Mouse (Mus musculus) testis, adult 2 months (tissue): Measurements from ENCODE around the gene Cpm.

ENCODE experiments used
- CTCF ChIP-seq: fragments of 200-500 bp; IDR thresholded peaks from 2 replicates; pipeline ENCODE4 v1.5.1; 2012; ENCODE audit warnings: low read depth, mild to moderate bottlenecking, inconsistent platforms, low read length, moderate library complexity; ENCODE audit not compliant: control insufficient read depth, insufficient read depth, insufficient replicate concordance
- POLR2A ChIP-seq: fragments of 200-500 bp; IDR thresholded peaks from 2 replicates; pipeline ENCODE4 v1.6.1; 2012; ENCODE audit warnings: low read depth, mild to moderate bottlenecking, inconsistent platforms, low read length, moderate library complexity; ENCODE audit not compliant: control insufficient read depth

GRCm38 (mm10) chr10:117589144-117589940, 40.0 kb upstream of the Cpm start:
- no peak for TF ChIP-seq POLR2A
- TF ChIP-seq CTCF = no peak
